Mouse (Mus musculus): ENCODE results near the gene Upp2.

The Upp2 gene

DNA sequence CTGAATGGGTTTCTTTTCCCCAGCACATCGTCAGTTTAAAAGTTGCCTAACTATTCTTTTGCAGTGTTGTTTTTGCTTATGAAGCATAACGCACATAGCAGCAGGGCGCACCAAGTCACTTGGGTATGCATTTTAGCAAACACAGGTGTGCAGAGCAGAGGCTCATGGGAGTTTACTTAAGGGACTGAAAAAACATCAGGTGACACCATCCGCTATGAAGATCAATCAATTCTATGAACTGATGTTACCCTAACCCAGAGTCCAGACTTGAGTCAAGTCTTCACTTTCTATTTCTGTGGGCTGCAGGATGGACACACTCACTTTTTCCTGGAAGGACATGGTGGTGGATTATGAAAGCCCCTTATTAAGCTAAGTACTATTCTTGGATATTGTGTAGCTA, 174.9 kb downstream of the Upp2 start:
- in situ Hi-C loops (cut with MboI, MseI), result no loop called here

DNA sequence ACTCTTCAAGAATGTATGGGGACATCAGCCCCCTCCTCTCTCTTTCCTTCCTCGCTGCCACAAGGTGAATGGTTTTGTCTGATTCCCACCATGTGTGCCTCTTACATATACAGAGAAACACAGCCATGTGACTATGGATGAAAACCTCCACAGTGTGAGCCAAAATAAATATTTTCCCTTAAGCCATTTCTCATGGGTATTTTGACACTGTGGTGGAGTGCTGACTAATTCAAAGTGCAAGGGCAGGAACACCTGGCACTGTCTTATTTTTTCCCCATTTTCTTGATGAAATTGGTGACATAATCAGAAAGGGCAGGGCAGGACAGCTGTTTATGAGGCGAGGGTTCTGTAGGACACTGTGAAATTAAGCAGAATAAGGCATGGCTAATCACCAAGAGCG, 176.3 kb downstream of the Upp2 start:
- in situ Hi-C loops (cut with MboI, MseI), result no loop called here

DNA sequence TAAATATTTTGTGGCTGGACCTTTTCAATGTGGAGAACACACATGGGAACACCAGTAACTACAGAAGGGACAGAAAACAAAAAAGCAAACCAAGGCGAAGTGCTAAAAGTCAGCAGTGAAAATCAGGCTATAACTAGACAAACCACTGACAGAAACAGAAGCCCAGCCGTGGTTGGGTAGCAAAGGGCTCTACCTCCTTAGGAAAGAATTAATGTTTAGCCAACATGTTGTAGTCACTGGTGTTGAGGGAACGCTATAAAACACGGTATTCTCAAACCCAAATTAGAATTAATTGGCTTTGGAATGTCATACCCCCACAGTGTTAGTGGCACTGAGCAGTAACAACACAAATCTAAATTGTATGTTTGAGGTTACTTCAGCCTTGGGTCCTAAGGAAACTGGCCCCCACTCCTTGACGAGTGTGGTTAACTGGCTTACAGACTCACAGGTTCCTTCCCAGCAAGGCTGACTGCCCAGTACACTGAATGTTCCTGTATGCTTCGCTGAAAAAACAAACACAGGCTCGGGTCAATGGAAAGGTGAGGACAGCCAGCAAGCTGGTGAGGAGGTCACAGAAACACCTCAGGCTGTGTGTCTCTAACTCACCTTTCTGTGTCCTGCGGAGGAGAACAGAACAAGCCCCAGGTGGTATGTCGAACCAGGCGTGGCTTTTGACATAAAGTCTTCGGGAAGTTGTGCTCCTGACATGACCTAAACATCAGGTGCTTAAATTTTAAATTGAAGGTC, 180.6 kb downstream of the Upp2 start:
- in situ Hi-C loops (cut with MboI, MseI), result no loop called here

DNA sequence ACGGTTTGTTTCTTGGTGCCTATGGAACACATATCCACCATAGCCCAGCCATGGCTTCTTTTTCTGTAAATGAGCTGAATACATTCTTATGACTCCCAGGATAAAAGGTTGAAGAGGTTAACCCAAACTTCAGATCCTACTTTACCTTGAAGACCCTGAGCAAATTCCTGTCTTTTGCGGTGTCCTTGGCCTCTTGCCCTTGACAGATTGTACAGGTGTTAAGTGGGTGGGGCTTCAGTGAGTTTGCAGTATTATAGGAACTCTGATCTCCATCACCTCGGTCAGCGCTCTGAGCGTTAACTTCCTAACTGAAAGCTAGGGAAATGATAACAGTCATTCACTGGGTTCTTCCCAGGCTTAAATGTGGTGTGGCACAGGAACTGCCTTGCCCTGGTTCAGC, 181.2 kb downstream of the Upp2 start:
- in situ Hi-C loops (cut with MboI, MseI), result no loop called here

DNA sequence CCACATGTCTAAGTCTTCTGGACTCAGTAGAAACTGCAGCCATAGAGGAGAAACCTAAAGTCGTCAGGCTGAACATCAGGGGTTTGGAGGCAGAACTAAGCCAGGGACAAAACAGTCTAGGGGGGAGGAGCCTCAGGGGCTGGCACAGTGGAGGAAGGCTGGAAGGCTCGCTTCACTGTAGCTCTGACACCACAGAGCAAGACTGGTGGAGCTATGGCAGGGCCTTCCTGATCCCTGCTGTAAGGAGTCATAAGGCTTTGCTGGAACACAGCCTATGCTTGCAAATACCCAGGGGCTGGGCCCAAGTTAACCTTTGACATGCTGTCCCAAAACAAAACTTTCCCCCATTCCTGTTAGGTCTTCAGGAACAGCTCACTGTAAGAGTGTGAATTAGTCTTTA, 185.8 kb downstream of the Upp2 start:
- in situ Hi-C loops (cut with MboI, MseI), result no loop called here

- in situ Hi-C loops (cut with MboI, MseI), result no loop called here
Measured at GRCm38 (mm10) chr2:58754736-58755135, 187.6 kb downstream of the Upp2 start.

DNA sequence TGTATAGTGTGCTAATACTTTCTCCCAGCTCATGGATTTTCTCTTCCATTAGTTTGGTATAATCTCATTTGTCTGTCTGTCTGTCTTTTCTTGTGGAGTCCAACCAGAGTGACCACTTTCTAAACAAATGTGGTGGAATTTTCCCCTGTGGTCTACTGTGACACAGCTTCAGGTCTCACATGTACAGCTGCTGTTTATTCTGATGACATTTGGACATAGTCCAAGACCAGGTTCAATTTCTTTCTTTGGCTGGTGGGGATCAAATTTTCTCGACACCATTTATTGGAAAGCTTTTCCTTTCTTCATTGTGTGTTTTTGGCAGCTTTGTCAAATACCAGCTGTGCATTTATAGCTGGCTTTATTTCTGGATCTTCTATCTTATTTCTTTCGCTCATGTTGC, 191.0 kb downstream of the Upp2 start:
- in situ Hi-C loops (cut with MboI, MseI), result no loop called here

- in situ Hi-C loops (cut with MboI, MseI), result no loop called here
Measured at GRCm38 (mm10) chr2:58759676-58760075, 192.6 kb downstream of the Upp2 start.

GRCm38 (mm10) chr2:58765141-58765540, 198.0 kb downstream of the Upp2 start:
- in situ Hi-C loops (cut with MboI, MseI), result no loop called here

DNA sequence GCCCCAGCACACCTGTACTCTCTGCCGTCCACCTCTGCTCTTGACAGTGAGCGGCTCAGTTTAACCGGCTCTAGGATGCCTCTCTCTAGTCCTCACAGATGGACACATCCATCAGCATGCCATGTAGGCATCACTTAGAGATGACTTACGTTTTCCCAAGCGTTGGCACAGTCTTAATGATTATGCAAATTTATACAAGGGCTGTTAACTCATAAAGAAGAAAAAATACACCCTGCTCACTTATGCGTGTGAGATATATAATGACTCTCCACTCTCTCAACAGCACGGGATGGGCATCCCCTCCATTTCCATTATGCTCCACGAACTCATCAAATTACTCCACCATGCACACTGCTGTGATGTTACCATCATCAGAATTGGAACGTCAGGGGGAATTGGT, 206.7 kb downstream of the Upp2 start:
- in situ Hi-C loops (cut with MboI, MseI), result no loop called here

GRCm38 (mm10) chr2:58778986-58779495, 211.9 kb downstream of the Upp2 start:
- in situ Hi-C loops (cut with MboI, MseI), result no loop called here

- in situ Hi-C loops (cut with MboI, MseI), result no loop called here
Measured at GRCm38 (mm10) chr2:58783526-58783925, 216.4 kb downstream of the Upp2 start.

DNA sequence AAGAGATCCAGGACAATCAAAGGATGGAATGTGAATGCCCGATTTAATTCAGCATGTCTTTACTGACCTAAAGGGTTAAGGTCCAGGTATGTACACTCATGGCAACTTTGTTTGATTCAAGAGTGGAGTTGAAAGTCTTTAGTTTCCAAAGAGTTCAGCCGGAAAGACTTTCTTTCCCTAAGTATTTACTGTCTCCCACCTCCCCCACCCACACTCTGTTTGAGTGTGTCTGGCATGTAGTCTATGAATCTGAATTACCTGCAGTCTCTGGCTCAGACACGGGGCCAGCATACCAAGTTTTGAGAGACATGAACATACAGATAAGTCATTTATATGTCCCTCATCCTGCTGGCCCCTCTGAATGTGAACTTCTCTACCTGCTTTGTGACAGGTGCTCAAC, 219.1 kb downstream of the Upp2 start:
- in situ Hi-C loops (cut with MboI, MseI), result loop anchor here in 1 of 2 experiments (5.0 kb wide), 1 partner anchor 49 kb away; no protein-coding TSS in a partner anchor

DNA sequence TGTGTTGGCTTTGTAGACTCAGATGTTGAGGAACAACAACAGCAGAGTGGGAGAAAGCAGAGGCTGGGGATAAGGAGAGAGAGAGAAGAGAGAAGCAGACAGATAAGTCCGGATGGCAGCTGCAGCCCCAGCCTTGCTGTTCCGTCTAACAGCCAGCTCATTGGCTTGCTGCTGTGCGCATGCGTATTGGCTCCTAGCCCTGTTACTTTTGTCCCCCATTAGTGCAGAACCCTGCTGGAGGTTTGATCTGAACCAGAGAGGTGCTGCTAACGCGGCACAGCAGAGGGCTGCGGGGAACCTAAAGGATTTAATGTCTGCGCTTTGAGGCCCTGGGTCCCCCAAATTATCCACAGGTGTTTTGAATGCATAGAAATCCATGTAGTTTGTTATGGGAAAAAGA, 219.6 kb downstream of the Upp2 start:
- in situ Hi-C loops (cut with MboI, MseI), result loop anchor here in 1 of 2 experiments (5.0 kb wide), 1 partner anchor 49 kb away; no protein-coding TSS in a partner anchor

DNA sequence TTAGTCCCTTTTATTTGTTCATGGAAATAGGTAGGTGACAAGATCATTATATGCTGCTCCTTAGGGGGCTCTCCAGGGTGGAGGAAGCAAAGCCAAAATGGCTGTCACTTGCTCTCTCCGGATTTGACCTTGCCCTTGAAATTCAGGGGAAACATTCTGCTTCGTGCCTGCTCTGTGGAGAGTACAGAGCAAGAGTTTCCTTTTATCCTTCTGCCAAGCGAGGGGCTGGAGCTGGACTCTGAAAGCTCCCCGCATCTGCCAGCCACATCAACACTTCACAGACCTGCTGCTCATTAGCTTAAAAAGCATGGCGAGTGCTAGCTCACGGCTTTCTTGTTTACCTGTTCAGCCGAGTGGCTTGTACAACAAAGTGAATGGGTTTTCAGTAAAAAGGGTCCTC, 220.3 kb downstream of the Upp2 start:
- in situ Hi-C loops (cut with MboI, MseI), result loop anchor here in 1 of 2 experiments (5.0 kb wide), 1 partner anchor 50 kb away; no protein-coding TSS in a partner anchor

DNA sequence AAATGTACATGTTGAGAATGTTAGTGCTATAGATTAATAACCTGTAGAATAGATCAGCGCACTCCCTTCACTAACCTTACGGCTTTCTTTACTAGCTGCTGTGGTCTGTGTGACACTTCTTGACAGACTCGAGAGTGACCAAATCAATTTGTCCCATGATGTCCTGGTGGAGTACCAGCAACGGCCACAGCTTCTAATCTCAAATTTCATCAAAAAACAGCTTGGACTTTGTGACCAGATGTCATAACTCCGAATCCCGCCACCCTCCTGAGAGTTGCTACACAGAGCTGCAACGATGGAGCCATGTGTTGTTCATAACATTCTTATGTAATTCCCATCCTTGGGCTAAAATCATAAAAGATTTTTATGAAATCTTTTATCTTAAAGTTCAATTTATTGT, 222.8 kb downstream of the Upp2 start:
- in situ Hi-C loops (cut with MboI, MseI), result loop anchor here in 1 of 2 experiments (5.0 kb wide), 1 partner anchor 53 kb away; no protein-coding TSS in a partner anchor

DNA sequence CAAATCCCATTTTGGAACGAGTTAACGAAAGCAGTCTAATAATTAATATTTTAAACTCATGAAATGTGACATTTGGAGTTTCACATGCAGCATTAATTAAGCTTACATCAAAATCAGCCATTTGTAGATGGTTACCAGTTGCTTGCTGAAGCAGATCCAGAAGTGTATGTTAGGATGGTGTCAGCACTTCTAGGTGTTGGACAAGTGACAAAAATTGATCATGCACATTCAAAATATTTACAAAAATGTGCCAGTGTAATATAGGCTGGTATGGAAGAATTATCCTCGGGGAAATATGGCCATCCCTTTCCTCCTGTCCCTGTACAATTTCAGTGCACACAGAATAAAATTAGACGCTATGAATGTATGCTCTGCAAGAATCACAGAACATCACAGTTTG, 223.3 kb downstream of the Upp2 start:
- in situ Hi-C loops (cut with MboI, MseI), result no loop called here

GRCm38 (mm10) chr2:58794489-58794888, 227.4 kb downstream of the Upp2 start:
- in situ Hi-C loops (cut with MboI, MseI), result no loop called here

DNA sequence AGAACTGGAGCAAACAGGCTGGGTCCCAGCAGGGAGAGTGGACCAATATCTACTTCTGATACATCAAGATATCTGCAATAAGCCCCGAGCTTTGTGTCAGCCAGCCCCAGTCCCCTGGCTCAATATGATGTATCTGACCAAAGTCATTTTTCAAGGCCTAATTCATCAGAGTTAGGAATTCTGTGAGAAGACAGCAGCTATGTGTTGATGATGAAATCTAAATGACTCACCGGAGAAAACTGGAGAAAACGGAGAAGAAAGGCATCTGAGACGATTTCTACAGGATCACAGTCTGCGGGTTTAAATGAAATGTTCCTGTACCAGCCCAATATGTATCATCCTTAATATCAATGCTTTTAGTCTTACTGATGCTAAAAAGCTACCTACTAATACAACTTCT, 228.3 kb downstream of the Upp2 start:
- in situ Hi-C loops (cut with MboI, MseI), result no loop called here

GRCm38 (mm10) chr2:58797506-58797905, 230.4 kb downstream of the Upp2 start:
- in situ Hi-C loops (cut with MboI, MseI), result no loop called here

GRCm38 (mm10) chr2:58799126-58799525, 232.0 kb downstream of the Upp2 start:
- in situ Hi-C loops (cut with MboI, MseI), result no loop called here

GRCm38 (mm10) chr2:58799623-58800022, 232.5 kb downstream of the Upp2 start:
- in situ Hi-C loops (cut with MboI, MseI), result no loop called here

- in situ Hi-C loops (cut with MboI, MseI), result no loop called here
Measured at GRCm38 (mm10) chr2:58812941-58813340, 245.8 kb downstream of the Upp2 start.
